Mouse (Mus musculus) adrenal gland, postnatal 4 days (tissue): ENCODE data around the gene Tmprss6. TPM values are rescaled to one million over a fixed set of nuclear protein-coding genes. Genes with fewer than 3 reads are reported as not detected.

Source experiments
- total RNA-seq, 2 experiments: library from RNA; stranded (reverse); gene quantifications; 2 replicates each; pipeline ENCODE4 v1.2.3; 2021

The Tmprss6 gene
- total RNA-seq, 2 experiments from 2014 or later: 1.8 to 22.4 TPM

Other genes with a start within 250 kb of the Tmprss6 start
- gene Ncf4, start 223.8 kb downstream of the Tmprss6 start, total RNA-seq: 1 to 10 TPM; 3.6 to 4.9 TPM
- 1 to 10 TPM; 1.7 to 2.1 TPM for gene Csf2rb2, start 162.9 kb downstream of the Tmprss6 start, total RNA-seq
- 10 to 100 TPM; 10.9 to 13.4 TPM for gene Csf2rb, start 142.9 kb downstream of the Tmprss6 start, total RNA-seq
- gene Tex33, start 72.7 kb downstream of the Tmprss6 start, total RNA-seq: not detected
- gene Tst, start 62.7 kb downstream of the Tmprss6 start, total RNA-seq: 100 to 1,000 TPM; 217 to 242 TPM
- gene Mpst, start 62.2 kb downstream of the Tmprss6 start, total RNA-seq: 10 to 100 TPM; 52.8 to 53.8 TPM
- gene Kctd17, start 40.1 kb downstream of the Tmprss6 start, total RNA-seq: 100 to 1,000 TPM; 107 to 113 TPM
- gene Il2rb, start 26.6 kb upstream of the Tmprss6 start, total RNA-seq: 1 to 10 TPM in 1 of 2 experiments, under 1 TPM in 1; 0.64 to 1.3 TPM
- 10 to 100 TPM; 81.8 to 93.0 TPM for gene C1qtnf6, start 62.8 kb upstream of the Tmprss6 start, total RNA-seq
- 1 to 10 TPM in 1 of 2 experiments, under 1 TPM in 1; 0.79 to 1.3 TPM for gene Sstr3, start 76.1 kb upstream of the Tmprss6 start, total RNA-seq
- gene Rac2, start 104.1 kb upstream of the Tmprss6 start, total RNA-seq: 10 to 100 TPM in 1 of 2 experiments, 1 to 10 TPM in 1; 9.4 to 10.4 TPM
- gene Cyth4, start 128.4 kb upstream of the Tmprss6 start, total RNA-seq: 1 to 10 TPM; 8.2 to 9.5 TPM